Mouse (Mus musculus): ENCODE results near the gene Pdcd11. TPM values are rescaled to one million over a fixed set of nuclear protein-coding genes. Genes with fewer than 3 reads are reported as not detected.
A peak's percentile ranks its signal among the peaks of the same experiment; 100 is the strongest.
"Not testable (repeated sequence)": the region's sequence is repeated elsewhere in the genome, so short reads cannot be mapped to it uniquely, and the experiment has no call there.

The Pdcd11 gene
- total RNA-seq, 2 experiments from 2014 or later, result 15.0 to 15.3 TPM

DNA sequence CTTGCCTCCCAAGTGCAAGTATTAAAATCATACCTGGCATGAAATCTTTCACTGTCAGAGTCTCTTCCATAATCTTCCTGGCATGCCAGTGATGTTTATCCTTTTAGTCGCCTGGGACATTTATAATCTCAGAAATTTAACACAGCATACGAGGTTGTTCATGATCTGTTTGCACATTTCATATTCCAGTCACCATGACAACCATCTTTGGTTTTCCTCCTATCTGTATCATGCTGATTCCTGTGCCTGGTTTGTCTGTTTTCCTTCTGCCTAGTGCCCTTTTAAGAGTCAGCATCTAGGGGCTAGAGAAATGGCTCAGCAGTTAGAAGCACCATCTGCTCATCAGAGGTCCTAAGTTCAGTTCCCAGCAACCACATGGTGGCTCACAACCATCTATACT, 28.1 kb downstream of the Pdcd11 start:
- intact Hi-C loops (cut with DNase I), result no loop called here
- peak in 1 of 2 experiments; percentile 45 for DNase-seq (ENCODE audit: low spot score in 2 of 2)

DNA sequence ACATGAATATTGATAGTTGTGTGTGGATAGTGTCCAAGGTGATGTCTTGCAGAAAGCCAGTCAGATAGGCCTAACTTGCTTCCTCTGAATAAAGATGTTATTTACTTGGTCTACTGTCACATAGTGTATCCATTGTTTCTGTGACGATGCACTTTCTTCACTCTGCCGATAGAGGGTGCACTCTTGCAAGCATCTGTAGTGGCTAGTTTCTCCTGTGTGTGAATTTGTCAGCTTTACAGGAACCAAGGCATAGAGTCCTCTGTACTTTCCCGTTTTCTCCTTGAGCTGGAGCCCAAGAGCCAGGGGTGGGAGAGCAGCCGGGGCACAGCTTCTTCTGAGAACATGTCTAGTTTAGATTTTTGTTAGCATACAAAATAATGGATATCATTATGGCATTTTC, 30.5 kb downstream of the Pdcd11 start:
- peak; percentile 37 to 64 for DNase-seq (ENCODE audit: low spot score in 2 of 2)

DNA sequence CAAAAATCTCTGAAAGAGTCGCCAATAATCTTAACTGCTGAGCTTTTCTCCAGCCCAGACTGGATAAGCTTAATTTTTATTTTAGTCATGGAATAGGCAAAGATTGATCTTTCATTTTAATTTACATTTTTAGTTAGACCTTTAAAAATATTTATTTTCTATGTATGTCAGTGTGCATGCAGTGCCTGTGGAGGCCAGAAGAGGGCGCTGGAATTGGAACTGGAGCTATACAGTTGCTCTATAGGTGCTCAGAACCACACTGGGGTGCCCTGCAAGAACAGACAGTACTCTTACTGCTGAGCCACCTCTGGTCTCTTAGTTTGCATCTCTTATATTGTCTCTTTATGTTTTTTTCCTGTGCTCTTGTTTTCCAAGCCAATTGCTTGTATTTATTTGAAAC, 32.2 kb downstream of the Pdcd11 start:
- peak; percentile 34 to 36 for DNase-seq (ENCODE audit: low spot score in 2 of 2)
- intact Hi-C loops (cut with DNase I), result no loop called here

More for the DNA sequence above, 30.5 kb downstream of the Pdcd11 start:
- intact Hi-C loops (cut with DNase I), result loop anchor here (2.0 kb wide), 1 partner anchor 48 kb away; no protein-coding TSS in a partner anchor

DNA sequence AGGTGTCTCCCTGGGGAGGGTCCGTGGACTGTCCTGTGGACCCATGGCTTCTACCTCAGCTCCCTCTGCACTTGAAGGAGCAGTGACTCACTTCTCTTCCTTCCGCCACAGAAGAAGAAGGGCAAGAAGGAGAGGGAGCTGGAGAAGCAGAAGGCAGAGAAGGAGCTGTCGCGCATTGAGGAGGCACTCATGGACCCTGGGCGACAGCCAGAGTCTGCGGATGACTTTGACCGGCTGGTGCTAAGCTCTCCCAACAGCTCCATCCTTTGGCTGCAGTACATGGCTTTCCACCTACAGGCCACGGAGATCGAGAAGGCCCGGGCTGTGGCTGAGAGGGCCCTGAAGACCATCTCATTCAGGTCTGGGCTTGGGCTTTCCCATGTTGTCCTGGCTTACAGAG, 37.6 kb downstream of the Pdcd11 start:
- intact Hi-C loops (cut with DNase I), result no loop called here
- no peak for DNase-seq (ENCODE audit: low spot score in 2 of 2)

DNA sequence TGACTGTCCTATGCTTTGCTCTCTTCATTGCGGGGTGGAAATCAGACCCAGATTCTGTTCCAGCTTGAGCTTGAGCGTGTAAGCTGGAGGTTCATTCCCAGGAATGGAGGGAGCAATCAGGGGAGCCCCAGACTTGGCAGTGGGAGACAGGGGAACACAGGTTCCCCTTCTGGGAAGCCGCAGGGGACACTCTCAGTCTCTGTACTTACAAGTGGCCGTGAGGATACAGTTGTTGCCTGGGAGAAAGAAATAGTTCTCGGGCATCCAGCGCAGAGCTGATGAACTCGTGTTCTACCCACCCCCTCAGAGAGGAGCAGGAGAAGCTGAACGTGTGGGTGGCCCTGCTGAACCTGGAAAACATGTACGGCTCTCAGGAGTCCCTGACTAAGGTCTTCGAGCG, 38.3 kb downstream of the Pdcd11 start:
- no peak for DNase-seq (ENCODE audit: low spot score in 2 of 2)
- intact Hi-C loops (cut with DNase I), result no loop called here

DNA sequence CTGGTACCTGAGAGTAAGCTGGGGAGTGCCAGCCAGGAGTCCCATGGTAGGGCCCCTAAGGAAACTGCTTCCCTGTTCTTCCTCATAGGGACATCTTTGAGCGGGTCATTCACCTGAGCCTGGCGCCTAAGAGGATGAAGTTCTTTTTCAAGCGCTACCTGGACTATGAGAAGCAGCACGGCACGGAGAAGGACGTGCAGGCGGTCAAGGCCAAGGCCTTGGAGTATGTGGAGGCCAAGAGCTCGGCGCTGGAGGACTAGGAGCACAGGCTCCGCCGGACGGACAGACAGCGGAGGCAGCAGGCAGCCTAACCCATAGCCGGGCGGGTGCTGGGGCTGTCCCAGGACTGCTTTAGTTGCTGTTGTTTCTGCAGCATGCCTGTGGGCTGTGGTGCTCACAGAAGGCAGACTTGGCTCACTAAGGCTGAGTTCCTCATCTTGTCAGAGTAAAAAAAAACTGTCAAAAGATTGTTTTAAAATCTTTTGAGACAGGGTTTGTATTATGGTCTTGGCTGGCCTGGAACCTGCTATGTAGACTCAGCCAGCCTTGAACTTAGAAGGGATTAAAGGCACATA, 40.1 kb downstream of the Pdcd11 start:
- DNase-seq (ENCODE audit: low spot score in 2 of 2), result no peak
- intact Hi-C loops (cut with DNase I), result no loop called here

DNA sequence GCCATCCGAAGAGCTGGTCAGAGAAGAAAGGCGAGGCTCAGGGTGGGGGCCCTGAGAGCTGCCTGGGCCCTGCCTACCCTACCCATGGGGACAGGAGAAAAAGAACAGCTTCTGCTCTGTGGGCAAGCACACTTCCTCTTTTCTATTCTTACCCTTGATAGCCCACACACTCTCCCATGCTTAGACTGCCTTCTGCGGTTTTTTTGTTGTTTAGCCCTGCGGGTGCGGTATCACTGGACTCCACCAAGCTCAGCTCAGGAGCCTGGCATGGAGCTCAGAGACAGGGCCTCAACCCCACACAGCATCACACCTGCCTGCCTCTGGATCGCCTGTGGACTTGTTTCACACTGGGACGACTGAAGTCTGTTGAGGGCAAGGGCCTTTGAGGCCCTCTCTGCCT, 42.6 kb downstream of the Pdcd11 start:
- intact Hi-C loops (cut with DNase I), result no loop called here
- DNase-seq (ENCODE audit: low spot score in 2 of 2), result peak; percentile 39 to 43

DNA sequence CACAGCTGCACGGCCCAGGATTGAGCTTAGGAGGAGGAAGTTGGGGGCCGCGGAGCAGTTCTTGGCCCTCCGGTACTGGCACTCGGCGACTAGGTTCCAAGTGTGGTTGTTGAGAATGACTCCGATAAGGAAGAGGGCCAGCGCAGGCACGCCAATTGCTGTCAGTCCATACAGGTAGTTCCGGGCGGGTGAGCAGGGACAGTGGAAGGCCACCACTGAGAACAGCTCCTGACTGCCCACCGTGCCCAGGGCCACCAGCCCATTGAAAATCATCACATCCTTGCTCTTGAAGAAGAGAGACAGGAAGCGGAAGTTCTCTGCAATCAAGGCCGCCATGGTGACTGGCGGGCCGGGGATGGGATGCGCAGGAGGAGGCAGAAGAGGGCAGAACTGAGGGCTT, 45.0 kb downstream of the Pdcd11 start:
- intact Hi-C loops (cut with DNase I), result no loop called here
- no peak for DNase-seq (ENCODE audit: low spot score in 2 of 2)

DNA sequence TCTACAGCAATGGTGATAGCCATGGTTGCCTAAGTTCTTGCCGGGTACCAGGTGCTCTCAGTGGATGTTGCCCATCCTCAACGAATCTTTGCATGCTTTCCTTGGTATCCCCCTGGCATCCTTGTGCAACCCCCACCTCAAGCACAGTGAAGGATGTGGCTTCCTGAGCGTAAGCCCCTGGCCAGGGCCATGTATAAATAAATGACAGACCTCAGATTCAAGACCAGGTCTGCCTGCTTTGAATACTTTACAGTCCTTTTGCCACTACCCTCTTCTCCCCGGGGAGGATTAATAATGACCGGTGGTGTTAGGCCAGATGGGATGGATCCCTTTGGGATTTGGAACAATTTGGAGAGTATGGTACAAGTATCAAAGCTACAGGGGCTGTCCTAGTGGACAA, 45.6 kb downstream of the Pdcd11 start:
- no peak for DNase-seq (ENCODE audit: low spot score in 2 of 2)
- intact Hi-C loops (cut with DNase I), result no loop called here

DNA sequence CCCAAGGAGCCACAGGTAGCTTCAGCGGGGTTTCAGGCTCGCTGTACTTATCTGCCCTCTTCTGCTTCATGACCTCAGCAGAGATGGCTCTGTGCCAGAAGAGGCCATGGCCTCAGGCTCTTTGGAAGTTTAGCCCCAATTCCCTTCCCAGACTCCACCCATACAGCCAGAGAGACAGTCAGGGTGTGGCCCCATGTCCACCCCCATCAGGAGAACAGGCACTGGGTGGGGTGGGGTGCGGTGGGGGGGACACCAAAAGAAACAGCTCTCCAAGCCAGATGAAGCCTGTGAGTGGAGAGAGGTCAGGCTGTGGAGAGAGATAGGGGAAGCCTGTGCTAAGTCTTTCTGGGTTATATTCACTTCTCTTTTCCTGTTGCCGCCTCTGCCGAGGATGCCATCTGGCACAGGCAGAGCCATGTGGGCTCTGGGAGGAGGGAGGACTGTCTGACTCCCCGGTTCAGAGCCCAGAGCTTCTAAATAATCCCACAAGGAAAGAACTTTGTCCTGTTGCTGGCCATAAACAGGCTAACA, 46.5 kb downstream of the Pdcd11 start:
- DNase-seq (ENCODE audit: low spot score in 2 of 2), result peak; percentile 37 to 52
- intact Hi-C loops (cut with DNase I), result no loop called here

DNA sequence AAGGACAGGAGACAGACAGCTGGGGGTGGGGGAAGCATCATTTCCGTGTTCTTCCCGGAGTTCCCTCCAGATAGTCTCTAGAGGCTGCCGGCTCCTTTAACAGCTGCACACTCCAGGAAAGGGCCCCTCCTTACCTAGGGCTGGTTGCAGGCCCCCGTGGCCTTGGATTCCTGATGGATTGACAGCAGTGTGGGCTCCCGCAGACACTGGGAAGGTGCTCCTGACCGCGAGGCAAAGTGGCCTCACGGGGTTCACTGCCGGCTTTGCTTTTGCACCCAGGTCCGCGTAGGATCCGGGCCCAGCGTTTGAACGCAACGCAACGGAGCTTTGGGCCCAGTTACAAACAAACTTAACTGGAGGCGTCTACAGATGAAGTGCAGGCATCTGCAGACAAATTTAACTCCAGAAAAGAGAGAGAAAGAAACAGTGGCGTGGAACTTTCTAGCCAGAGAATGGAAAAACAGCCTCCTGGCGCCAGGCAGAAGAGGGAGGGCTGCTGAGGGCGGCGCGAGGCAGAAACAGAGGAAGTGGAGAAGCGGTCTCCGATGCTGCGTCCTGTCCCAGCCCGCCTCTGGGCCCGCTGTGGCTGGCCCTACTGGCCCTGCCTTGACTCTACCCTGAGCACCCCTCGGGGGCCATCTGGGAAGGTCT, 47.3 kb downstream of the Pdcd11 start, which contains the start of gene Calhm2:
Calhm2 (minus strand) TSS at position 524 of the 651 bp plus-strand sequence.
- intact Hi-C loops (cut with DNase I), result no loop called here
- peak; percentile 62 to 73 for DNase-seq (ENCODE audit: low spot score in 2 of 2)

DNA sequence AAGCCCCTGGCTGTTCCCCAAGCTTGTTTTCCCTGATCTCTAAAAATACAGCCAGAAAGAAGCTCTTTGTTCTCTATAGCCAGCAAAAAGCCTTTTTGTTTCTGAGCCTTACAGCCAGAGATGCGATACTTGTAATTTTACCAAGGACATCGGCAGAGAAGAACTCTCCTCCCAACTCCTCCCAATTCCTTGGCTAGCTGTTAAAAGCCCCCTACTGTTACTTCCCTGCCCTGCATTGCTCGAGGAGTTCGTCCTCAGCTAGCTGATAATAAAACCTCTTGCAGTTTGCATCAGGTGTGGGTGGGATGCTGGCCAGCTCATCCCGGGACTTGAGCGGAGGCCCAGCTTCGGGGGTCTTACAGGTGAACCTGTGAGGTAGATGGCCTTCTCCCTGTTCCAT, 49.0 kb downstream of the Pdcd11 start:
- intact Hi-C loops (cut with DNase I); DNase-seq (ENCODE audit: low spot score in 2 of 2): not testable (repeated sequence)

DNA sequence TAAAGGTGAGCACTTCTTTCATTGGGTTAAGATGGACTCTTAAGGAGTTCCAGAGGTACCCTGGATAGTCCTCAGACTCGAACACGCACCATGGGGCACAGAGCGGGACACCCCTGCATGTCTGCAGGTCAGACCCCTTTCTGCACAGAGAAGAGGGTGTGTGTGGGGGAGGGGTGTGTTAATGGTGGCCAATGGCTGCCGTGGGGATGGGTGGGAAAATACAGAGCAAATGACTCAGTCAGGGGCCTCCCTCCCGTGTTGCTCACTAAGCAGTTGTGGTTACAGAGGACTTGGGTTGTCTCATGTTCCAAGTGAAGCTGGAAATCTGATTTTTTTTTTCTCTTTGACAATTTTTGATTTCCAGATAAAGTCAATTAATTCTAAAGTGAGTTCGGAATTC, 51.9 kb downstream of the Pdcd11 start:
- DNase-seq (ENCODE audit: low spot score in 2 of 2), result no peak
- intact Hi-C loops (cut with DNase I), result no loop called here

DNA sequence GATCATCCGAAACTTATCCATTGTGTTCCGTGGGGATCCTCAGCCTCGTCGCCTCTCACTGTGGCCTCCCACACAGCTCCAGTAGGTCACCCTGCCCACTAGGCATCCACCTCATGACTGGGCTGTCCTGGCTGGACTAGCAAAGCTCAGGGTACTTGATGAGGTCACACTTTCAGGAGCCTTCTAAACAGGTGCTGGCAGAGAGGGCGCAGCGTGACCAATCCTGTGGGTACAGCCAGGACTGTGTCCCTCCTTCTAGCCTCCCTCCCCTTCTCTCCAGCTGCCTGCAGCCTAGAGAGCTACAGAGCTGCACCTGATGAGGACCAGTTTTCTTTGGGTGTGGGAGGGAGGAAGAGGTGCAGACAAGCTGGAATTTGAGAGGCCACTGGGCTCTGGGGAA, 53.6 kb downstream of the Pdcd11 start, which contains the start of gene Calhm1:
Calhm1 (minus strand) TSS at position 101 of the 400 bp plus-strand sequence.
- intact Hi-C loops (cut with DNase I), result no loop called here
- DNase-seq (ENCODE audit: low spot score in 2 of 2), result no peak

DNA sequence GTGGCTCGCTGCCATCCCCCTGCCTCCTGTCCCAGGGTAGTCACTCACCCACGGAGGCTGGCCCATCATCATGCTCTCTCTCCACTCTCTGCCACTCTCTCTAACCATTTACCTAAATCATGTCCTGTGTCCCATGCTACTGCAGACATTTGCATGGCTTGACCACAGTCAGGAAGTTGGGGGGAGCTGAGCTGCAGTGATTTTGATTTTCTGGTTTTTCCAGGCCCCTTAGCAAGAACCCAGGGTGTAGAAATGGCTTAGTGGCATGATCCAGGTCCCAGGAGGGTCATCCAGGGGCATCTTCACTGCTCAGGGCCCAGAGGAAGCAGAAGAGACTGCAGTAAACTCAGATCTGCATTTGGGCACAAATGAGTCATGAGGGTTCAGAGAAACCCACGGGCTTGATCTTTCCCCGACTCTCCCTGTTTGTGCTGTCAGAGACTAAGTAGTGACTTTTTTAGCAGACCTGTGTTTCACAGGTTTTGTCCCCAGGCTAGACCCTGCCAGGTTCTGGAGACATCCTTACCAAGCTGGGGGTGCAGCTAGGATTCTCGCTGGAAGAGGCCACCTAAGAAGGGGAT, 57.8 kb downstream of the Pdcd11 start:
- intact Hi-C loops (cut with DNase I), result no loop called here
- no peak for DNase-seq (ENCODE audit: low spot score in 2 of 2)

DNA sequence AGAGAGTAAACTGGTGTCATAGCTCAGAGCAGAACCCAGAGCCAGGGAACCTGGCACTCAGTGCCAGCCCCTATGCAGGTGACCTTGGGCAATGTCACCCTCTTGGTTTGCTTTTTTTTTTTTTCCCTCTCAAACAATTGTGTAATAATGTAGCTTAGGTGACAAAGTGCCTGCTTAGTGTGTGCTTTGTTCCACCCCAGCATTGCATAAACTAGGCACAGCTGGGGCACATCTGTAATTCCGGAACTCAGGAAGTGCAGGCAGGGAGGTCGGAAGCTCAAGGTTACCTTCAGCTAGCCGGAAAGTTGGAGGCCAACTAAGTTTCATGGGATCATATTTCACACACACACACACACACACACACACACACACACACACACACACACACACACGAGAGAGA, 59.3 kb downstream of the Pdcd11 start:
- DNase-seq (ENCODE audit: low spot score in 2 of 2), result no peak
- intact Hi-C loops (cut with DNase I), result no loop called here

DNA sequence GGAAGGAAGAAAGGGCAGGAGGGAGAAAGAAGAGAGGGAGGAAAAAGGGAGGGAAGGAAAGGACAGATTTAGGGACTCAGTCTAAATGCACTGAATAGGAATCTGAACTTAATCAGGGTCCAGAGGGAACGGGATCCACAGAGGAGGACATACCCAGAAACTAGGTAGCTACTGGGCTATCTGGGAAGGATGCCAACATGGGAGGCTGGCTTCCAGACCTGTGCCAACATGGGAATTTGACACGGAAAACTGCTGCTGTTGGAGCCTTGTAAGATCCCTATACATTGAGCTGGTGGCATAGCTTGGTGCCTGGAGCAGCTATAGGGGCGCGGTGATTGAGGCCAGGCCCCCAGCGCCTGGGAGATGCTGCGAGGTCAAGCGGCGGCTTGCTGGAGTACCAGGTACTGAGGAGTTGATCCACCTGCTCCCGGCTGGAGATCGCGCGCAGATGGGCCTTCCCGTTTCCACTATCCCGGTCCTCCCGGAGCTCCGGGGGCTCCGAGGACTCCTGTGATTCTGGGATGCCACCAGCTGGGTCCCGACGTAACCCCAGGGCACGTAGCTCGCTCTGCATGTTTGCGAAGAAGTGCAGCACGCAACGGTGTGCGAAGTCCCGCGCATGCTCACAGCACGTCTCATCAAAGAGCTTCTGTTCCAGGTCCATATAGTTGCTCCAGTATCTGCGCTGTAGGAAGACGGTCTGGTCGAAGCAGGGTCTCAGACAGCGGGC, 60.9 kb downstream of the Pdcd11 start:
- DNase-seq (ENCODE audit: low spot score in 2 of 2), result peak; percentile 37 to 47
- intact Hi-C loops (cut with DNase I), result no loop called here

DNA sequence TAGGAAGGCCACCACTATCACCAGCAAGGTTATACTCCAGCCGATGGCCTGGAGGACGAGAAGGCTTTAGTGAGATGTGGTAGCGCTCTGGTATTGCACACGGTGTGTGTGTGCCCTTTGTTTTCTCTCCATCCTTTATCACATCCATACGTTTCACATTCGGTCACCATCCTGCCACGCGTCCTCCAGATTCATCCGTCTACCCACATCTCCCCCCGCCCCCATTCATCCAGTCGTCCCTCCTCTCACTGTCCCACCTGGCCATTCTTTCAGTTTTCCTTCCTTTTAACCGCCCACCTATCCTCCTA, 61.4 kb downstream of the Pdcd11 start:
- DNase-seq (ENCODE audit: low spot score in 2 of 2), result no peak
- intact Hi-C loops (cut with DNase I), result no loop called here

DNA sequence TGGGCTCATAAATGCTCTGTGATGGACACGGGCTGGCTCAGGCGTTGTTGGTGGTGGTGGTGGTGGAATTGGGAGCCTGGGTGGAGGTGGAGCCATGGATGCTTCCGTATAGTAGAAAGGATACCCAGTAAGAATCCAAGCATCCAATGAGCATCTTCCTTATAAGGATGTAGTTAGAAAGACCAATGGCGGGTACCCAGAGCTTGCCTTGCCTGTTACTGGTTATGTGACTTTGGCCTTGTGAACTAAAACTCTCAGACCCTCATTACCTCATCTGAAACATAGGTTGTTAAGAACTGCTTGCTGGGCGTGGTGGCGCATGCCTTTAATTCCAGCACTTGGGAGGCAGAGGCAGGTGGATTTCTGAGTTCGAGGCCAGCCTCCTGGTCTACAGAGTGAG, 63.2 kb downstream of the Pdcd11 start:
- intact Hi-C loops (cut with DNase I), result no loop called here
- DNase-seq (ENCODE audit: low spot score in 2 of 2), result no peak

DNA sequence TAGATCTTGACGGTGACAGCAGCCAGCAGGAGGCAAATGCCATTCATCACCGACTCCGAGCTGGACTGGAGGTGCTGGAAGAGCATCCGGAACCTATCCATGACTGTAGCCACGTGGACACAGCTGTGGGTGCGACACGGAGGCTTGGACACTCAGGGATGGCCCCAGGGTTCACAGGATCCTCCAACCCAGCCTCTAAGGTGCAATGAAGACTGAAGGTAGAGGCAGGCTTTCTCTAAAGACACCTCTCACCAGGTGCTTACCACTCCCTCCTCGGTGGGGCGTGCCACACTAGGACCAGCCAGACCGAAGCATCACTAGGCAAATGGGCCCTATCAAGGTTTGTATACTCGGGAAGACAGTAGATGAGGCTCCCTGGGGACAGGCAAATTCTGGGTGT, 67.1 kb downstream of the Pdcd11 start, which contains the start of gene Calhm3:
Calhm3 (minus strand) TSS at position 101 of the 400 bp plus-strand sequence.
- DNase-seq (ENCODE audit: low spot score in 2 of 2), result no peak
- intact Hi-C loops (cut with DNase I), result no loop called here

All from left cerebral cortex, postnatal 14 days (tissue).